Mouse (Mus musculus) heart, adult 2 months (tissue): Measurements from ENCODE around the gene Asic2.

Experiments used
- CTCF ChIP-seq: fragments of 200-600 bp; IDR thresholded peaks from 2 replicates; pipeline ENCODE4 v1.8.1; 2022; ENCODE audit warnings: antibody characterized with exemption, mild to moderate bottlenecking, moderate library complexity
- EP300 ChIP-seq: fragments of 200-500 bp; IDR thresholded peaks from 2 replicates; pipeline ENCODE4 v1.6.1; 2011; ENCODE audit warnings: low read depth, low read length, control low read depth; ENCODE audit not compliant: insufficient read depth

DNA sequence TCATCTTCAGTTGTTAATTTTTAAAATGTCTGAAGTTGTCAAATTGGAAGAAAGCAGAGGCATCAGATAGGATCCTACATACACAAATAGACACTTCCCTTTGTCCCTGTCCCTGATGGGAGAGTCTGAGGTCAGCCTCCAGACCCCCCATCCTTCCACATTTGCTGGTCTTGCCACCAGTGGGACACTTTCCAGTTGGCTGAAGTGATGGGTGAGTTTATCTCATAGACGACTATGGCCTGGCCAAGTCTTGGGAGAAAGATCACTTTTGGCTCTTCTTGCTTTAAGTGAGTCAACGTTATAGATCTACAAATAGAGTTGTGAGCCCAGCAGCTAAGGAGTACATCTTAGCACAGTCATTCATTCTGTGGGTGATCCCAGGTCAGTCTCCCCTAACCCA lies 1090.2 kb downstream of the Asic2 start:
- no peak for TF ChIP-seq EP300
- TF ChIP-seq CTCF: no peak
